Mouse (Mus musculus): ENCODE measurements around the gene Tamm41.
A peak's percentile ranks its signal among the peaks of the same experiment; 100 is the strongest.

Tamm41 gene

DNA sequence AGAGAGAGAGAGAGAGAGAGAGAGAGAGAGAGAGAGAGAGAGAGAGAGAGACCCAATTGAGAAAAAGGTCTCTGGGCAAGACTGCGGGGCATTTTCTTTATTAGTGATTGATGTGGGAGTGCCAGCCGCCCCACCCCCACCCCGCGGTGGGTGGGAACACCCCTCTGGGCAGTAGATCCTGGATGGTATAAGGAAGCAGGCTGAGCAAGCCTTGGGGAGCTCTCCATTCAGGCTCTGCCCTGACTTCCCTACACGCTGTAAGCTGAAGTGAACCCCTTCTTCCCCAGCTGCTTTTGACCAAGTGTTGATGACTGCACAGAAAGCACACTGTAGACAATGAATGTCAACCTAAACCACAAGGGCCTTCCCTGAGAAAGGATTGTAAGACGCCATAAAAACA lies 67.3 kb downstream of the Tamm41 start:
- DNase-seq: no peak

DNA sequence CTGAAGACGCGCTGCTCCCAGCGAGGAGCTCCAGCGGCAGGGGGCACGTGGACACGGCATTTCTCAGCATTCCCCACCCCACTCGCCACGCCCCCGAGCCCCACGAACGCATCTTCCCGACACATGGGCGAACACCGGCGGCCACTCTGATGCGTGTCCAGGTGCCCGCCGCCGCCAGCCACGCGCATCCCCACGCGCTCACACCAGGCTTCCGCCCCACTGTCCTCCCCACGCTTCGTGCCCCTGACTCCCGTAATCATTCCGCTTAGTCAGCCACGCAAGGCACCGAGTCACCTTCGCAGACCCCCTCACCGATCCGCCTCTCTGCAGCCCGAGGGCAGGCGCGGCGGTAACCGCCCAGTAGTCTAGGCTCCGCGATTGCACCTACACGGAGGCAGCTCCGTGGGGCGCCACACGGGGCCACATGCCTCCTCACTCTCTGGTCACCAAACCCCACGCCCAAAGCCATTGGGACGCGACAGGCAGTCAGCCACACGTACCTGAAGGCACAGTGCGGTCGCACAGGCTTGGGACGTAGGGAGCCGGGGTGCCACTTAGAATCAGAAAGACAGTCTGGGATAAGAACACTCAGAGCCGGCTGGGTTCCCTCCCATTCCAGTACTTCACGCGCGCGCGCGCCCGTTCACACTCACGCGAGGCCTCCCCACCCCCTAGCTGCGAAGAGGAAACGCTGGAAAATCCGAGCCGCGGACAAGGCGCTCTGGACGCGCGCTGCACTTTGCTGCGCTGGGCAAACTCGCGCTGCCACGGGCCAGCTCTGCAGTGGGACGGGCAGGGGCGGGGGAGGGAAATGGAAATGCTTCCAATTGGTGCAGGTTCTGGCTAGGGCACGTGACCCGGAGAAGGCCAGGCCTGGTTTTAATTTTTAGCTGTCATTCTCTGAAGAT lies 68.2 kb downstream of the Tamm41 start, which contains the start of gene Vgll4:
Vgll4 (minus strand) TSS at position 782 of the 908 bp plus-strand sequence.
- DNase-seq: peak; percentile 76 to 86

- peak; percentile 92 to 96 for DNase-seq
Observed at GRCm38 (mm10) chr6:114968361-114969212, 69.1 kb downstream of the Tamm41 start.

GRCm38 (mm10) chr6:114967623-114968022 lies 70.1 kb downstream of the Tamm41 start:
- peak in 1 of 2 experiments; percentile 47 for DNase-seq

DNA sequence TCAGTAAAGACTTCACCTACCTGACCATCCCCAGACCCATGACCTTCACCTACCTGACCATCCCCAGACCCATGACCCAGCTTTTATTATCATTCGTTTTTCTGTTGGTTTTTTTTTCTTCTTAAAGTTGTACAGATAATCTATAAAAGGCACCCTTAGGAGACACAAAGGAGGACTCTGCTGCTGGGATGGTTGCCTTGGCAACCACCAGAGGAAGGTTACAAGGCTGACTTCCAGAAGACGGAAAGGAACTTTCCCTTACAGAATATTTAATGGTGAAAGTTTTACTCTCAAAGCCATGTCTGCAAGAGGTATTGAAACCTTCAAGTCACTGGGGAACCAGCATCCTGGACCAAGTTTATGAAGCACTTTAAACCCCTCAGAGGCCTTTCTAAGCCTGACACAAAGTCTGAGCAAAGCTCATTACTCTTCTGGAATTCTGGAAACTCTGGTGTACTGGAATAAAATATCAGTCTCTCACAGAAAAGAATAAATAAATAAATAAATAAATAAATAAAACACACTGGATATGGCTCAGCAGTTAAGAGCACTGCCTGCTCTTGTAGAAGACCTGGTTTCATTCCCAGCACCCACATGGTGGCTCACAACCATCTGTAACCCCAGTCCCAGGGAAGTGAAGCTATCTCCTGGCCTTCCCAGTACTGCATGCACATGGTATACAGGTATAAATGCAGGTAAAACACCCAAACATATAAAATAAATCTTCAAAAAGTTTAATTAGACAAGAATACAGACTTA lies 71.1 kb downstream of the Tamm41 start:
- no peak for DNase-seq

DNA sequence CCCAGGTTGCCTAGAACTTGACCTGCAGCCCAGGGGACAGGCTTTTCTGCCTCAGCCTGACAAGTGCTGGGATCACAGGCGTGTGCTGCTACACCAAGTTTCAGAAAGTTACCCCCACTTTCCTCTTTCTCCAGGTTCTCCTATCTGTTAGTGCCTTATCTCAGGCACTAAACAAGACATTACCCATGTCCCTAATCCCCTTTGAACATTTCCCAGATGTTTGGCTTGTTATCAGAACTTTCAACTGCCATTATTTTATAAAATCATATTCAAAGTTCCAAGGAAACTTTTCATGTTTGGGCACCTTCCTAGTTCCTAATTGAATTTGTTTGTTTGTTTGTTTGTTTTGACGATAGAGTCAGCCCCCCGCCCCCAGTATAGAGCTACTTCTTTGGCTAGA lies 71.9 kb downstream of the Tamm41 start:
- no peak for DNase-seq

GRCm38 (mm10) chr6:114965396-114965795 lies 72.3 kb downstream of the Tamm41 start:
- no peak for DNase-seq

DNA sequence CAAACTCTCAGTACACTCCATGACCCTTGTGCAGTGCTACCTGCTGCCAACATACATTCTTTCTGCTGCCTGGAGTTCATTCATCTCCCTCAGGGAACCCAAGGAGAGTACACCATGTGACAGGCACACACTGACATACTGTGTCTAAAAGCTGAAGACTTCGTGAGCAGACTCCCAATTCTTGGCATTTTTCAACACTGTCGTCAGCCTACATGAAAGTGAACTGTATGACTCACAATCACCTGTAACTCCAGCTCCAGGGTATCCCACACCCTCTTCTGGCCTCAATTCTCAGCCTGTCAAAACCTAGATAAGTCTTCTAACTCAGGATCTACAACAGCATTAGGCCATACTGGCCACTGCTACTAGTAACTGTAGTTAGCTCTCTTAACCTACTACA lies 73.4 kb downstream of the Tamm41 start:
- DNase-seq: no peak

- DNase-seq: no peak
Observed at GRCm38 (mm10) chr6:114963636-114964035, 74.0 kb downstream of the Tamm41 start.

GRCm38 (mm10) chr6:114961276-114962068 lies 76.2 kb downstream of the Tamm41 start:
- no peak for DNase-seq

GRCm38 (mm10) chr6:114959012-114959398 lies 78.7 kb downstream of the Tamm41 start:
- DNase-seq: no peak

DNA sequence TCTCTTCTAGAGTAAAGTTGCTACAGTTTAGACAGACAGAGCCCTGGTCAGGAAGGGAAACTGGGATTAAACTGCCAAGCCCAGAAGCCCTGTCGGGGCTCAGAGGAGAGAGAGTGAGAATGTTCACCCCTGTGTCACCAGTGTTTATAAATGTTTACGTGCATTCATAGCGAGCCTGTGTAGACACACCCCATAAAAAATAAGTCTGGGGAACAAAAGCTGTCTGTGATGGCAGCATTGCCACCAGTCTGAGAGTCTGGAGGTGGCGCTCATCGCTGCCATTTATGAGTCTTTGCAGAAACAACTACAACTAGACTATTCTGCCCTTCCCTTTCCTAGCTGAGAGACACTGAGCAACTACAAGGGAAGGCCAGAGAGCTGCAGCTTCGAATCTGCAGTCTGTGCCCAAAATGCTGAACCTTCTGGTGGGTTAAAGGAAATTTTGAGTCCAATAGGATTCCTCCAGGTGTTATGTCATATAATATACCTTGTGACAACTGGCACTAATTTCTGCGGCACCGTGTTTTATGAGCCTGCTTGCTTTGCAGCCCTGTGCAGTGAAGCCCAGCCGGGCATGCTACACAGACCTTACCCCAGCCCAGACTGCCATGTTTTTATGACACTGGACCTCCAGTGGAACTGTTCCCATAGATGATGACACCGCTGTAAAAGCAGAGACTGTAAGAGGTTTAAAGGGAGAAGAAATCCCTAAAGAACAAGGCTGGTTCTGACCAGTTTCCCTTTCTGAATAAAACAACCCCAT lies 79.2 kb downstream of the Tamm41 start:
- no peak for DNase-seq

GRCm38 (mm10) chr6:114957756-114958155 lies 79.9 kb downstream of the Tamm41 start:
- DNase-seq: no peak

DNA sequence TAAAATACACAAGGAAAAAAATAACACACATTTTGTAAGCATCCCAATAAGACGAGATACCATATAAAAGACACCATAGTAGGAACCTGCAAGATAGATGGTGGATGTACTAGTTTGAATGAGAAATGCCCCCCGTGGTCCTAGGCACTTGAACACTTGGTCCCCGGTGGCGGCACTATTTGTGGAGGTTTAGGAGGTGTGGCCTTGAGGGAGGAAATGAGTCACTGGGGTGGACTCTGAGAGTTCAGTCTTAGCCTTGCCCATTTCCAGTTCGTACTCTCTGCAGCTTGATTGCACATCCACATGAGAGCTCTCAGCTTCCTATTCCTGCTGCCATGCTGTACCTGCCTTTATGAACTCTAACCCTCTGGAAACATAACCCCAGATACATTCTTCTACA lies 83.2 kb downstream of the Tamm41 start:
- no peak for DNase-seq

Data from kidney, postnatal 4 days (tissue).